Mouse (Mus musculus) layer of hippocampus, postnatal 25 days (tissue): ENCODE measurements around the gene C3ar1. TPM values are rescaled to one million over a fixed set of nuclear protein-coding genes. Genes with fewer than 3 reads are reported as not detected.

Experiments used
- DNase-seq, 2 experiments: peaks; one replicate each; pipeline ENCODE4 v3.0.0; 2022; ENCODE audit warnings: mixed read lengths in 2 of 2, low spot score in 1 of 2; ENCODE audit errors: extremely low spot score in 1 of 2
- microRNA-seq, 2 experiments: library from miRNA; unstranded; fragments of <30 nt; microRNA quantifications; one replicate each; pipeline ENCODE4 v1.2.0; 2021
- total RNA-seq, 2 experiments: library from RNA; stranded (reverse); gene quantifications; 2 replicates each; pipeline ENCODE4 v1.2.3; 2021

C3ar1 gene
- total RNA-seq, 2 experiments from 2014 or later = 0.62 to 1.2 TPM

GRCm38 (mm10) chr6:122801301-122801800 is 54.6 kb downstream of the C3ar1 start, which contains the start of gene Slc2a3:
TSS of gene Slc2a3 (minus strand) at chr6:122801640.
- peak; percentile 53 to 56 for DNase-seq

- peak in 1 of 2 experiments; percentile 32 for DNase-seq
These were observed 55.2 kb downstream of the C3ar1 start for GRCm38 (mm10) chr6:122800640-122801300.

Small RNAs within 50 kb of the gene (microRNA-seq; reads per million reads assigned to microRNA genes)
- gene Mir7231 = 0.18 to 1.00 reads per million in 2 experiments

Other genes starting within 250 kb of the C3ar1 start
- gene Gdf3, start 246.1 kb downstream of the C3ar1 start, total RNA-seq = not detected
- not detected for gene Dppa3, start 229.8 kb downstream of the C3ar1 start, total RNA-seq
- gene Nanog, start 148.7 kb downstream of the C3ar1 start, total RNA-seq = not detected
- gene Slc2a3, start 54.5 kb downstream of the C3ar1 start, total RNA-seq = 100 to 1,000 TPM; 115 to 119 TPM
- 10 to 100 TPM; 27.5 to 29.0 TPM for gene Foxj2, start 36.2 kb downstream of the C3ar1 start, total RNA-seq
- 100 to 1,000 TPM; 205 to 214 TPM for gene Necap1, start 18.3 kb upstream of the C3ar1 start, total RNA-seq
- under 1 TPM; 0.38 to 0.44 TPM for gene Clec4a1, start 65.7 kb upstream of the C3ar1 start, total RNA-seq
- 1 to 10 TPM in 1 of 2 experiments, under 1 TPM in 1; 0.69 to 1.6 TPM for gene Clec4a3, start 96.4 kb upstream of the C3ar1 start, total RNA-seq
- not detected for gene Clec4a4, start 134.2 kb upstream of the C3ar1 start, total RNA-seq
- gene Clec4b1, start 193.8 kb upstream of the C3ar1 start, total RNA-seq = not detected